Mouse (Mus musculus) cerebellum, adult 18-20 months (tissue): ENCODE measurements around the gene Slc38a9.
"Not testable (repeated sequence)": the region's sequence is repeated elsewhere in the genome, so short reads cannot be mapped to it uniquely, and the experiment has no call there.

Experiments used
- DNase-seq, 2 experiments: peaks; one replicate each; pipeline ENCODE4 v3.0.0; 2021

Slc38a9 gene

DNA sequence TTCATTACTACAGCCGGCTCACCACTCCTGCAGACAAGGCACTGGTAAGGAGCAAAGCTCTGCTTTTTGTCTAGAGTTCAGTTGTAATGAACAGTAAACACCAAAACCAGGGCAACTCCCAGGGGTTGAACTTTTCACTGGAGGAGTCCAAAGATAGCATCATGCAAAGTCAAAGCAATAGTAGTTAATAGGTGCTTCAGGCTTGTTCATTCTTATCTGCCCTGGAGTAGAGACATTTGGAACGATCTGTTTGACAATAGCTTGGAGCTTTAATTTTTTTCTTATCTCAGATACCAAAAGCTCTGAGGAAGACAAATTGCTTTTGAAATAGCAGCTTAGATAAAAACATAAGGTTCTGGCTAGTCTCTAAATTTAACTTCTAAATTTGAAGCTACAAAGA is 25.6 kb downstream of the Slc38a9 start:
- DNase-seq = no peak

- no peak for DNase-seq
Observed at GRCm38 (mm10) chr13:112692870-112693553, 32.5 kb downstream of the Slc38a9 start.

DNA sequence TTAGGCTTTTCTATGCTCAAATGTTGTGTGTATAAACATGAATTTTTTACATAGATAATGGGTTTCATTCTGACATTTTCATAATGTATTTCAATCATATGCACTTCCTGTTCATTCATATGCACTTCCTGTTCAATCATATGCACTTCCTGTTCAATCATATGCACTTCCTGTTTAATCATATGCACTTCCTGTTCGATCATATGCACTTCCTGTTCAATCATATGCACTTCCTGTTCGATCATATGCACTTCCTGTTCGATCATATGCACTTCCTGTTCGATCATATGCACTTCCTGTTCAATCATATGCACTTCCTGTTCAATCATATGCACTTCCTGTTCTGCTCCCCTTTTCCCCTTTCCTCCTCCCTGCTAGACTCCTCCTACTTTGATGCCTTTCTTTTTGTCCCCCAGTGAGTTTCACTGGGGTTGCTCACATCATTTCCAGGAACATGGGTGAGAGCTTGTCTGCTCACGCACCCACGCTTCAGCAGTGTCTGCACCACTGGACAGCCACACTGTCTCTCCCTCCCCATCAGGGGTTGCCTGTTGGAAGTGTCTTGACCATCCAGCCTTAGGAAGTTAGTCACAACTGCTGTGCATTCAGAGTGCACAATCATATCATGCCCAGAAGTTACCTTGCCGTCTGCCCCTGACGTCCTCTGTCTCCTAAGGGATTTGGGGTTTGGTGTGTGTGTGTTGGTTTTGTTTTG is 35.1 kb downstream of the Slc38a9 start:
- DNase-seq = no peak

DNA sequence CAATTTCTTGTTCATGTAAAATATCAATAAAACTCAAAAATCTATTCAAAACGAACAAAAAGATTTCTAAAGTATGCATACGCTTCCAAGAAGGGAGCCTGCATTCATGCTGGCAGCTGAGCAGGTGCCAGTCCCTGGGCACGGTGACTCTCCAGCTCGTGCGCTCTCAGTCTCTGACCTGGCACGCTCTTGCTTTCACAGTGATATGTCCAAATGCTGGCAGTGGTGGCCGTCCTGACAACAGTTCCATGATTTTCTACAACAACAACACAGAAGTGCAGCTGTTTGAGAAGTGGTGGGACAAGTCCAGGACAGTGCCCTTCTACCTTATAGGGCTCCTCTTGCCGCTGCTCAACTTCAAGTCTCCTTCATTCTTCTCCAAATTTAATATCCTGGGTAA is 40.7 kb downstream of the Slc38a9 start:
- DNase-seq = no peak

DNA sequence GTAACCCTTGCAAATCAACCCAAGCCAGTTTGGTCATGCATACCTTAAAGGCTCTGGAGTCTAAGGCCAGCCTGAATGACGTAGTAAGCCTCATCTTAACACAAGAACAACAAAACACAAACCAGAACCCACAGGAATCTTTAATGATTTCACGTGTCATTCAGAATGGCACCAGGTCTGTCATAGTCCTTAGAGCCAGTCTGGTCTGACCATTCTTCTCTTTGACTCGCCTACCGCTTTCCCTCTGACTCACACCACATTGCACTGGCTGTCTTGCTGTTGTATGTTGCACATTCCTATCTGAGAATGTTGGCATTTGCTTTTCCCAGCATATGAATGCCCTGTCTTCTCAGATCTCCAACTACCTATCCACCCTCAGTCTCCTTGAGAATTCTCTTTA is 45.8 kb downstream of the Slc38a9 start:
- no peak for DNase-seq

DNA sequence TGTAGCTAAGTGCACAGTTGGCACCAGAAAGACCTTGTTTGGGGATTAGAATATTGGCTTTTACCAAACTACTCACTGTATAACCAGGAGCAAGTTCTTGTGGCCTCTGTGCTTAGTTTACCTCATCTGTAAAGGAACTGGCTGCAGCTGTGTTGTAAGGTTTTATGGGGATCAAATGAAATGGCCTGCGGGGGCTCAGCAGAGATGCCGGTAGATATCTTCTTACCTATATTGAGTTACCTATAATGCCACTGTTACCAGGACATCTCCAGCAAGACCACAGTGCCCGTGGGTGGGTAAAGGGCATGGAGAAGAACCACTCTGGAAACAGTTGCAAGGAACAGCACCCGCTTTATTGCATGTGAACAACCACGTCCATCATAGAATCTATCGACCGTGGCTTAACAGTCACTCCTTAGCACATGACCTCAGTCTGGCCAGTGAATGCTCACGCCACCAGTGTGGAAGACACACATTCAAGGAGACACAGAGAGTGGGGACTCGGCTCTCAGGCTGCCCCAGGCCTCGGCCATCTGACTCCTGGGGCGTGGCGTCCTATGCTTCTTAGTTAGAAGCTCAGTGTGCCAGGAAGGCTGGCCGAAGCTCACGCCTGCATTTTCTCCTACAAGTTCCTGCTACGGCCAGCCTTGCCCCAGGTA is 59.7 kb downstream of the Slc38a9 start:
- no peak for DNase-seq

DNA sequence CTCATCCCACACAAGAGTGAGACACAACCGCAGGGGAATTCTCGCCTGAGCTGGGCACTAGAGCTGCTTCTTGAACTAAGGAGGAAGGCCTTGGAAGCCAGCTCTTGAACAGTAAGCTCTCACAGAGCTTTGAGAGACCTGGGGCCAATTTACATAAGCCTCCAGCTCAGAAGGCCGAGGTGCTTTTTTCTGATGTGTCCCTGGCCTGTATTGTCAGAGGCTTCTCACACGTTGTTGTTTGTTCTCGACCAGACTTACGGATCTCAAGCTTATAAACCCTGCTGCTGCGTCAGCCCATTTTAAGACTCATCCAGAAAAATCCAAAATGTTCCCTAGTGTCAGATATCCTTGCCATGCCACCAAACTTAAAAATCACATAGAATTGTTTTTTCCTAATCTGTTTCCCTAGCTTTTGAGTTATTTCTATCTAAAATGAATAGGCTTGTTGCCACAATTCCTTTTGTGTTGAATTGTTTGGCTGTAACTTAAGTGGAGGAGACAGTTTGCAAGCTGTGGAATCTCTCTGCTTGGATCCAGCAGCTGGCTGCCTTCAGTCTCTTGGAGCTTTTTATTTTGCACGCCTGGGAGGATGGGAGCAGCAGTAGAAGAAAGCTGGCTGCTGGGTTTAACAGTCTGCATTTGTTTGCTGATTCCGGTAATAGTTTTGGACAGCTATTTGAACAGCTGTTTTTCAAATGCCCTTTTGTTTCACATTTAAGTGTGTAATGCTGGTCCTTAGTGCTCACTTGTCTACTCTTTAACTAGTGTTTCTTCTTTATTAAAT is 61.6 kb downstream of the Slc38a9 start:
- no peak for DNase-seq

DNA sequence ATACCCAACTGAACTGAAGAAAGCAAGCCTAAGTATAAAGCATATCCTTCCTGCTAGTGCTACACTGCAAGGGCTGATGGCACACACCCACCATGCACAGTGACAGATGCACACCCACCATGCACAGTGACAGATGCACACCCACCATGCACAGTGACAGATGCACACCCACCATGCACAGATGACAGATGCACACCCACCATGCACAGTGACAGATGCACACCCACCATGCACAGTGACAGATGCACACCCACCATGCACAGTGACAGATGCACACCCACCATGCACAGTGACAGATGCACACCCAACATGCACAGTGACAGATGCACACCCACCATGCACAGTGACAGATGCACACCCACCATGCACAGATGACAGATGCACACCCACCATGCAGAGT is 63.7 kb downstream of the Slc38a9 start:
- not testable (repeated sequence) for DNase-seq

DNA sequence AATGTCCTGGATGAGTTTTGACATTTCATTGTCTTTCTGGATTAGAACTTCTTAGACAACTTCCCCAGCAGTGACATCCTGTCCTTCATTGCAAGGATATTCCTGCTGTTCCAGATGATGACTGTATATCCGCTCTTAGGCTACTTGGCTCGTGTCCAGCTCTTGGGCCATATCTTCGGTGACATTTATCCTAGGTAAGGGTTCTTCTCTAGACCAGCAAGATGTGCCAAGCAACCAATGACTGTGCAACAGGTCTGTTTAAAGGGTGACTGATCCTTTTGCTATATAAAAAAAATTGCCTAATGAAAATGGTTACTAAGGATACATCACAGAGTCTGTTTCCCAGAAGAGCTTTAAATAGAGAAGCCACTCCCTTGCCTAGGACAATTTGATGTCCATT is 65.5 kb downstream of the Slc38a9 start:
- no peak for DNase-seq

GRCm38 (mm10) chr13:112733311-112733710 is 72.8 kb downstream of the Slc38a9 start:
- no peak for DNase-seq

DNA sequence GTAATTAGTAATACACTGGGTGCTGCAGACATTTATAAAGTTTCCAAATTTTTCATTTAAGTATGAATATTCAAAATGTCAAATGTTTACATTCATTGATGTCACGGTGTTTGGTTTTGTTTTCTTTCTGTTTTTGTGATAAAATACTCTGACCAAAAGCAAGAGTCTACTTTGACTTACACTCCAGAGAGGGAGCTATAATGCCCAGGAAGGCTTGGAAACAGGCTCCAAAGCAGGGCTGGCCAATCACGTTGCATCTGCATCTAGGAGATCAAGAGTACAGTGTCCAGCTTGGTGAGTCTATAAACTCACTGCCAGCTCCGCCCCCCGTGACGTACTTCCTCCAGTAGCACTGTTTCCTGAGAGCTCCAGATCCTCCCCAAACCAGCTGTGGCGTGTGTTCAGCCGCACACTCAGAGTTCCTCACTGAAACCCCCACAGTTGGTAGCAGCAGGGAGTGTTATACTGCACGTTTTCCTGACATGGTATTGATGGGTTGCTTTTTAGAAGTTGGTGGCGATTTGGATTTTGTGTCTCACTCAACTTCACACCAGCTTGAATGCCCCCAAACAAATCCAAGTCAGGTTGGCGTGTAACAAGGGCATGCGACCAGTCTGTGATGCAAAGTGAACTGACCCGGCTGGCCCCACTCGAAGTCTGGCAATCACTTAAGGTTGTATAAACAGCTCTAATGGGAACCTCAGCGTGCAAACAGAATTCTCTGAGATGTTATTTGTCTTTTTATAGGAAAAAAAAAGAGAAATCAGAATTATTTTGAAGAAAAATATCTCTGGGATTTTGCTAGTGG is 74.6 kb downstream of the Slc38a9 start:
- DNase-seq = no peak

- no peak for DNase-seq
Observed at GRCm38 (mm10) chr13:112736407-112736806, 75.9 kb downstream of the Slc38a9 start.

GRCm38 (mm10) chr13:112737110-112737509 is 76.6 kb downstream of the Slc38a9 start:
- DNase-seq = no peak

DNA sequence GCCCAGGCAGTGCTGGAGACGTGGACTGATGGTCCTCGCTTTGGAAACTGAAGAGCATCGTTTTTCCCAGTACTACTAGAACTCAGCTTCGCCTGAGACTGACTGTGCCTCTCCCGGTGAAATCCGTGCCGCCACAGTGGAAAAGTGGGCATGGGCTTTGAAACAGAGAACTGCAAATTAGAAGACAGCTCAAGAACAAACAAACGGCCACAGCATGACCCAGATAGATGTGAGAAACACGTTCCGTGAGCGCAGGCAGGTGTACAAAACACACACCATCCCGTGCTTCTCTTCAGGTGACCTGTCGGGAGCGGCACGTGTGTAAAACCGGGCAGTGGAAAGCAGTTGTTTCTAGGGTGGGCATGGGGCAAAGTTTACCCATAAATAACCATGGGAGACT is 77.5 kb downstream of the Slc38a9 start:
- no peak for DNase-seq

DNA sequence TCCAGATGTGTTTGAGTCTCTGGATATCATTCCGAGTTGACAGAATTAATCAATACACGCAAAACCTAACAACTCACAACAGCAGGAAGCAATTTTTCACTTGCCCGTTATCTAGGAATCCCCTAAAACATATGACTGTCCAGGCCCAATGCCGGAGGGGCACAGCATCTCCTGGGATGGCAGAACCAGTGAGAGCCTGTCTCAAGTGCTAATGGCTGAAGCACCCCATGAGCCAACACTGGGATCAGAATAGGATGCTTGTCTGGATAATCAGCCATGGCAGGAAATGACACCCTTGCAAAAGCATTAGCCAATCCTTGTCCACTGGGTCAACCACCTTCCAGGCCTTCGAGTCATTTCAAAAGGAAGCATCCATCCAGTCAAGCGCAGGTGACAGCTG is 79.5 kb downstream of the Slc38a9 start:
- DNase-seq = no peak

DNA sequence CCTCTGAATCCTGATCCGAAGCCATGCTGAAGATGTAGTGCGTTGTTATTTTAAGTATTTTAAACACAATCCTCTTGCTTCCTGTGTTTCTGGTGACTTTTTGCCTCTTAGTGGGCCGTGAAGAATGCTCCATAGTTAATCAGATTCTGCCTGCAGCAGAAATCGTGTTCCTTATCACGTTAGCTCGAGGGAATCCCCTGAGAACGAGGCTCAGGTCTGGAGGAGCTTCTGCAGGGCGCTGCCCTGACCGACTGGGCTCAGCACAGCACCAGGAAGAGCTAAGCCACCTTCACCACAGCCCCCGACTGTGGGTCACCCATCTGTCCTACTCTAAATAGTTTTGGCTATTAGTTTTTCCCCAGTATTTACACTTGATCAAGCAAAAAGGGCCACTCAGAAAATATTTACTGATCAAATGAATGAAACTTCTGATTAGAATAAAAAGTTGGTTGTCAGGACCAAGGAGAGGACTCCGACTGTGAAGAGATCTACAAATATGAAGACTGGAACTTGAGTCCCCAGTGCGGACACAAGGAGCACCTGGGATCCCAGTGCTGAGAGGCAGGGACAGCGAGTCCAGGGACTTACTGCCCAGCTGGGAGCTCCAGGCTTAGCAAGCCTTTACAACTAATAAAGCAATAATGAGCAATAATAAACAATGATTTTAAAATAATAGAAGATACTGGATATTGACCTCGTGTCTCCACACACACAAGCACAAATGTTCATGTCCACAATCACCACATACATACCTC is 81.7 kb downstream of the Slc38a9 start:
- DNase-seq = no peak

DNA sequence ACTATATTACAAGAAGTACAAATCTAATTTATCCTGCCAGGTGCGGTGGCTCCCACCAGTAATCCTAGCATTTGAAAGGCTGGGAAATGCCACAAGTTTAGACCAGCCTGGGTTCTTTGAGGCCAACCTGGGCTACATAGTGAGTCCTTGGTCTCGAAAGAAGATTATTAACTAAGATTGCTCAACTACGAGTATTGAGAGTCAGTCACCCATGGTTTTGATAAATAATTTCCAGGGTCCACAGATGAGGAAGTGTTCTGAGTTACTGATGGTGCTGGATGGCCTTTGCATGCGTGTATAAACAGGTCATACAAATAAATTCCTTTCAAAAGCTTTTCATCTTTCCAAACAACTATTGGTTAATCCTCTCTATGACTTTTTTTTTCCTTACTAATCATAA is 83.1 kb downstream of the Slc38a9 start:
- DNase-seq = no peak

GRCm38 (mm10) chr13:112744061-112744849 is 83.7 kb downstream of the Slc38a9 start:
- no peak for DNase-seq

GRCm38 (mm10) chr13:112745936-112746694 is 85.6 kb downstream of the Slc38a9 start:
- DNase-seq = no peak

DNA sequence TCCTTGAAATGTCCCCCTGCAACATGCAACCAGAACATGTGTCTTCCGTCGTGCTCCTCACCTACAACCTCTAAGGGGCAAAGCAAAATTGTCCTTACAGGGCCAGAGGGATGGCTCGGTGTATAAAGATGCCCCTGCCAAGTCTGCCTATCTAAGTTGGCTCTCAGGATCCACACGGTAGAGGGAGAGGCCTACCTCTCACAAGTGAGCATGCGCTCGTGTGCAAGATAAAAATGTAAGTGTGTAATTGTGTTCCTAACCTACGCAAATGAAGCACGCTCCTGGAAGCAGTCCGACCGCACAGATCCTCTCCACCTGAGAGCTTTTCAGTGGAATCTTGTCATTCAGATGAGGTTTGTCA is 86.1 kb downstream of the Slc38a9 start:
- no peak for DNase-seq
